Mouse (Mus musculus): ENCODE data around the gene Fastkd5. TPM values are rescaled to one million over a fixed set of nuclear protein-coding genes. Genes with fewer than 3 reads are reported as not detected.
"Not testable (repeated sequence)": the region's sequence is repeated elsewhere in the genome, so short reads cannot be mapped to it uniquely, and the experiment has no call there.

The Fastkd5 gene
- polyA plus RNA-seq, 1 experiment from 2014 or later: 13.9 TPM

DNA sequence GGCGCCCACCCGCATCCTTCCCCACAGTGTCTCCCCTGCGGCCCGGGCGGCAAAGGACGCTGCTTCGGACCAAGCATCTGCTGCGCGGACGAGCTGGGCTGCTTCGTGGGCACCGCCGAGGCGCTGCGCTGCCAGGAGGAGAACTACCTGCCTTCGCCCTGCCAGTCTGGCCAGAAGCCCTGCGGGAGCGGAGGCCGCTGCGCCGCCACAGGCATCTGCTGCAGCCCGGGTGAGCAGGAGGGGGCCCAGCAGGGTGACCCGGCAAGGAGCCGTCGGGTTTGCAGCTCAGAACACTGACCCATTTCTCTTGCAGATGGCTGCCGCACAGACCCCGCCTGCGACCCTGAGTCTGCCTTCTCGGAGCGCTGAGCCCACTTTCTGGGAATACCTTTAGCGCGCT is 53.3 kb downstream of the Fastkd5 start:
- H3K9me3 ChIP-seq (replicated peaks; ENCODE audit: control insufficient read depth, low read length); ATAC-seq (replicated peaks; ENCODE audit: extremely low read depth, insufficient read depth, low FRiP score); H3K36me3 ChIP-seq (ENCODE audit: control insufficient read depth, insufficient read depth); H3K27ac ChIP-seq (ENCODE audit: low read length): not testable (repeated sequence)
- Histone ChIP-seq H3K9ac (ENCODE audit: low read length) (peak overlapping the region; percentile 47), H3K4me2 (ENCODE audit: low read depth, low read length) (peak overlapping the region; percentile 58), H3K4me3 (ENCODE audit: low read length) (peak overlapping the region; percentile 44), H3K4me1 (ENCODE audit: control insufficient read depth, insufficient read depth, low read length) (peaks cover 15% of the 10 kb centered on the region), H3K27me3 (ENCODE audit: control insufficient read depth, insufficient read depth, low read length) (peaks cover 64% of the 10 kb centered on the region)
- WGBS: 4% methylated on average over 28 of the region's 32 CpGs

GRCm38 (mm10) chr2:130575873-130576272 is 54.0 kb downstream of the Fastkd5 start, which contains the start of gene Oxt:
Oxt (plus strand) TSS chr2:130576173.
- H3K9ac ChIP-seq (ENCODE audit: low read length): peak within 1 kb of the TSS; percentile 47
- H3K4me2 ChIP-seq (ENCODE audit: low read depth, low read length): peak within 1 kb of the TSS; percentile 58
- H3K27ac ChIP-seq (ENCODE audit: low read length): no peak within 1 kb of the TSS
- no peak for ATAC-seq (replicated peaks; ENCODE audit: extremely low read depth, insufficient read depth, low FRiP score)
- H3K27me3 ChIP-seq (ENCODE audit: control insufficient read depth, insufficient read depth, low read length): peaks cover 57% of the 10 kb centered on the region
- no peaks in the 10 kb centered on the region for H3K9me3 ChIP-seq (replicated peaks; ENCODE audit: control insufficient read depth, low read length)
- WGBS: 54% methylated on average over 9 of the region's 9 CpGs
- H3K36me3 ChIP-seq (ENCODE audit: control insufficient read depth, insufficient read depth): no peaks in the 10 kb centered on the region
- H3K4me1 ChIP-seq (ENCODE audit: control insufficient read depth, insufficient read depth, low read length): peaks cover 11% of the 10 kb centered on the region
- H3K4me3 ChIP-seq (ENCODE audit: low read length): peak within 1 kb of the TSS; percentile 44

- peaks cover 49% of the 10 kb centered on the region for H3K27me3 ChIP-seq (ENCODE audit: control insufficient read depth, insufficient read depth, low read length)
- no peaks in the 10 kb centered on the region for H3K36me3 ChIP-seq (ENCODE audit: control insufficient read depth, insufficient read depth)
- no peak overlapping the region for H3K27ac ChIP-seq (ENCODE audit: low read length)
- no peaks in the 10 kb centered on the region for H3K9me3 ChIP-seq (replicated peaks; ENCODE audit: control insufficient read depth, low read length)
- no peak overlapping the region for H3K9ac ChIP-seq (ENCODE audit: low read length)
- ATAC-seq (replicated peaks; ENCODE audit: extremely low read depth, insufficient read depth, low FRiP score): no peak
- H3K4me3 ChIP-seq (ENCODE audit: low read length): no peak overlapping the region
- no peak overlapping the region for H3K4me2 ChIP-seq (ENCODE audit: low read depth, low read length)
- 0 out of 2 replicates have a peak, but pooled peaks cover 3% of the 10 kb centered on the region for H3K4me1 ChIP-seq (ENCODE audit: control insufficient read depth, insufficient read depth, low read length)
- 84% methylated on average over 5 of the region's 5 CpGs for WGBS
Measured at GRCm38 (mm10) chr2:130574960-130575359, 54.9 kb downstream of the Fastkd5 start.

DNA sequence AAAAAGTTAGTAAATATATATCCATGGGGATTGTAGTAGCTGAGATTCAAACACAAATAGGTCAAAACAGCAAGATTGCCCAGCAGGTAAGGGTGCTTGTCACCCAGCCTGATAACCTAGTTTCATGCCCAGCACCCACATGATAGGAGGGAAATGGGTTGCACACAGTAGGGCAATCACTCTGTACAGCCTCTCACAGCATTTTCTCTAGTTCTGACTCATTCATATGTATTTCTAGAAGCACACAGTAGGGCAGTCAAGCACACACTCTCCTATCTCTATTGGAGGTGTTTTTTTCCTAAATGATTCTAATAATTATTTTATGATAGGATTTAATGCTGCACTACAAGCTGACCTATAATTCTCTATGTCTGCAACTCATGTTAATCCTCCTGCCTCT is 59.9 kb downstream of the Fastkd5 start:
- Histone ChIP-seq H3K36me3 (ENCODE audit: control insufficient read depth, insufficient read depth) (peaks cover 18% of the 10 kb centered on the region), H3K9me3 (replicated peaks; ENCODE audit: control insufficient read depth, low read length) (no peaks in the 10 kb centered on the region), H3K27ac (ENCODE audit: low read length) (no peak overlapping the region), H3K9ac (ENCODE audit: low read length) (no peak overlapping the region), H3K27me3 (ENCODE audit: control insufficient read depth, insufficient read depth, low read length) (0 out of 2 replicates have a peak, but pooled peaks cover 1% of the 10 kb centered on the region), H3K4me2 (ENCODE audit: low read depth, low read length) (no peak overlapping the region), H3K4me1 (ENCODE audit: control insufficient read depth, insufficient read depth, low read length) (peaks cover under 1% of the 10 kb centered on the region), H3K4me3 (ENCODE audit: low read length) (no peak overlapping the region)
- no peak for ATAC-seq (replicated peaks; ENCODE audit: extremely low read depth, insufficient read depth, low FRiP score)

DNA sequence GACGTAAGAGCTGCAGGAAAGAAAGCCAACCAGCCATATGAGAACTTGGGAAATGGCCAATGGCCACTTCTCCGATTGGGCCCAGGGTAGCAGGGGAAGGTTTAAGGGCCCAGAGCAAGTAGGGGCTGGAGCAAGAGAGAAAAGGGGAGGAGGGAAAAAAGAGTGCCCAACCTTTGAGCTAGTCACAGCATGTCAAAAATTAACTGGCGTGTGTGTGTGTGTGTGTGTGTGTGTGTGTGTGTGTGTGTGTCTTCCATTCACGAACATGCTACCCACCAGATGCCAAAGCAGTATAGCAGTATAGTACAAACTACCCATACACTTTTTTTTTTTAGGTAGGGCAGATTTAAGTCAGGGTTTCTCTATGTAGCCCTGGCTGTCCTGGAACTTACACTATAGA is 60.9 kb downstream of the Fastkd5 start:
- Histone ChIP-seq H3K36me3 (ENCODE audit: control insufficient read depth, insufficient read depth) (peaks cover 18% of the 10 kb centered on the region), H3K27me3 (ENCODE audit: control insufficient read depth, insufficient read depth, low read length) (no peaks in the 10 kb centered on the region), H3K9me3 (replicated peaks; ENCODE audit: control insufficient read depth, low read length) (no peaks in the 10 kb centered on the region), H3K9ac (ENCODE audit: low read length) (no peak overlapping the region), H3K4me1 (ENCODE audit: control insufficient read depth, insufficient read depth, low read length) (peaks cover 8% of the 10 kb centered on the region), H3K4me2 (ENCODE audit: low read depth, low read length) (no peak overlapping the region), H3K4me3 (ENCODE audit: low read length) (no peak overlapping the region), H3K27ac (ENCODE audit: low read length) (no peak overlapping the region)
- ATAC-seq (replicated peaks; ENCODE audit: extremely low read depth, insufficient read depth, low FRiP score): no peak
- WGBS: 77% methylated on average over 4 of the region's 4 CpGs

DNA sequence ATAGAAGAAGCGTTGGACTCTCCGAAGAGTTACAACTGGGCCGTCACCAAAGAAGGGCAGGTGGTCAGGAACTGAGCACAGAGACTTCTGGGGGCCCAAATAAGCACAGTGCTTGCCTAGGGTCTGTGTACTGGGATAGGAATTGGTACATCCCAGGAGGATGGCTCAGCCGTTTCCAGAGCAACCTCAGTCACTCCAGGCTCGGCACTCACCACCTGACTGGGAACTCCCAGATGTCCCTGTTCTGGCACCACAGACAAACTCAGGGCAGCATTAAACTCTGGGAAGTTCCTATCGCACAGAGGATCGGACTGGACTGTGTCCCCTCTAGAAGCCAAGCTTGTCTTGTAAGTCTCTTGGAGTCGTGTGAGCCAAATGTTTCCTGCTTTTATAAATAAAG is 64.8 kb downstream of the Fastkd5 start:
- no peak overlapping the region; the same call in 1 of the 2 replicates for H3K9ac ChIP-seq (ENCODE audit: low read length)
- peaks cover 18% of the 10 kb centered on the region for H3K36me3 ChIP-seq (ENCODE audit: control insufficient read depth, insufficient read depth)
- H3K27me3 ChIP-seq (ENCODE audit: control insufficient read depth, insufficient read depth, low read length): no peaks in the 10 kb centered on the region
- 85% methylated on average over 8 of the region's 8 CpGs for WGBS
- H3K27ac ChIP-seq (ENCODE audit: low read length): no peak overlapping the region
- H3K9me3 ChIP-seq (replicated peaks; ENCODE audit: control insufficient read depth, low read length): no peaks in the 10 kb centered on the region
- H3K4me3 ChIP-seq (ENCODE audit: low read length): no peak overlapping the region
- no peak for ATAC-seq (replicated peaks; ENCODE audit: extremely low read depth, insufficient read depth, low FRiP score)
- peak overlapping the region; percentile 90; the same call in 1 of the 2 replicates for H3K4me2 ChIP-seq (ENCODE audit: low read depth, low read length)
- peaks cover 14% of the 10 kb centered on the region for H3K4me1 ChIP-seq (ENCODE audit: control insufficient read depth, insufficient read depth, low read length)

GRCm38 (mm10) chr2:130564063-130564462 is 65.8 kb downstream of the Fastkd5 start:
- Histone ChIP-seq H3K4me3 (ENCODE audit: low read length) (peak overlapping the region; percentile 91), H3K9ac (ENCODE audit: low read length) (peak overlapping the region; percentile 86), H3K4me2 (ENCODE audit: low read depth, low read length) (peak overlapping the region; percentile 90), H3K4me1 (ENCODE audit: control insufficient read depth, insufficient read depth, low read length) (peaks cover 14% of the 10 kb centered on the region), H3K36me3 (ENCODE audit: control insufficient read depth, insufficient read depth) (peaks cover 18% of the 10 kb centered on the region), H3K9me3 (replicated peaks; ENCODE audit: control insufficient read depth, low read length) (no peaks in the 10 kb centered on the region), H3K27me3 (ENCODE audit: control insufficient read depth, insufficient read depth, low read length) (no peaks in the 10 kb centered on the region), H3K27ac (ENCODE audit: low read length) (peak overlapping the region; percentile 71)
- WGBS: under 1% methylated on average over 23 of the region's 23 CpGs
- ATAC-seq (replicated peaks; ENCODE audit: extremely low read depth, insufficient read depth, low FRiP score): peak; percentile 12; the same call in 1 of the 2 replicates

Other genes starting within 250 kb of the Fastkd5 start
- gene Cpxm1, start 232.5 kb downstream of the Fastkd5 start, polyA plus RNA-seq (2015; fragmentation: Nextera tagmentation; extraction: Ambion mirVana): 27.2 and 29.4 TPM in 2 replicates
- gene Gm28372, start 224.8 kb downstream of the Fastkd5 start, polyA plus RNA-seq (2015; fragmentation: Nextera tagmentation; extraction: Ambion mirVana): not detected in 2 replicates
- not detected in 2 replicates for gene 1700020A23Rik, start 224.8 kb downstream of the Fastkd5 start, polyA plus RNA-seq (2015; fragmentation: Nextera tagmentation; extraction: Ambion mirVana)
- gene Tmem239, start 223.5 kb downstream of the Fastkd5 start, polyA plus RNA-seq (2015; fragmentation: Nextera tagmentation; extraction: Ambion mirVana): 0.11 TPM in 1 of 2 replicates, not detected in the other
- gene Vps16, start 205.7 kb downstream of the Fastkd5 start, polyA plus RNA-seq (2015; fragmentation: Nextera tagmentation; extraction: Ambion mirVana): 57.1 and 60.9 TPM in 2 replicates
- 7.2 and 8.1 TPM in 2 replicates for gene Pced1a, start 205.3 kb downstream of the Fastkd5 start, polyA plus RNA-seq (2015; fragmentation: Nextera tagmentation; extraction: Ambion mirVana)
- gene Ptpra, start 179.7 kb downstream of the Fastkd5 start, polyA plus RNA-seq (2015; fragmentation: Nextera tagmentation; extraction: Ambion mirVana): 70.5 and 71.8 TPM in 2 replicates
- 71.6 and 78.7 TPM in 2 replicates for gene Mrps26, start 66.3 kb downstream of the Fastkd5 start, polyA plus RNA-seq (2015; fragmentation: Nextera tagmentation; extraction: Ambion mirVana)
- not detected in 2 replicates for gene Oxt, start 53.9 kb downstream of the Fastkd5 start, polyA plus RNA-seq (2015; fragmentation: Nextera tagmentation; extraction: Ambion mirVana)
- 0.37 TPM in 1 of 2 replicates, not detected in the other for gene Avp, start 47.5 kb downstream of the Fastkd5 start, polyA plus RNA-seq (2015; fragmentation: Nextera tagmentation; extraction: Ambion mirVana)
- 6.5 and 8.2 TPM in 2 replicates for gene Ubox5, start within 50 bp of the Fastkd5 start, polyA plus RNA-seq (2015; fragmentation: Nextera tagmentation; extraction: Ambion mirVana)
- gene Lzts3, start 12.8 kb upstream of the Fastkd5 start, polyA plus RNA-seq (2015; fragmentation: Nextera tagmentation; extraction: Ambion mirVana): 2.0 and 2.4 TPM in 2 replicates
- gene Ddrgk1, start 34.6 kb upstream of the Fastkd5 start, polyA plus RNA-seq (2015; fragmentation: Nextera tagmentation; extraction: Ambion mirVana): 47.1 and 47.3 TPM in 2 replicates
- gene Itpa, start 37.6 kb upstream of the Fastkd5 start, polyA plus RNA-seq (2015; fragmentation: Nextera tagmentation; extraction: Ambion mirVana): 70.1 and 79.3 TPM in 2 replicates
- gene Slc4a11, start 67.5 kb upstream of the Fastkd5 start, polyA plus RNA-seq (2015; fragmentation: Nextera tagmentation; extraction: Ambion mirVana): 0.16 and 0.34 TPM in 2 replicates

Data from heart, embryonic 16.5 days (tissue).